Mouse (Mus musculus) cerebellum, adult 2 months (tissue): Measurements from ENCODE around the gene Nxpe4. TPM values are rescaled to one million over a fixed set of nuclear protein-coding genes. Genes with fewer than 3 reads are reported as not detected.

Source experiments
- DNase-seq, 2 experiments: peaks; one replicate each; pipeline ENCODE4 v3.0.0; 2021
- H3K27ac ChIP-seq: fragments of 200-500 bp; 2 replicates; pipeline ENCODE4 v1.5.1; 2012; ENCODE audit warnings: low read length, control low read depth, inconsistent platforms; ENCODE audit not compliant: insufficient read depth
- H3K27me3 ChIP-seq: fragments of 200-500 bp; 2 replicates; pipeline ENCODE4 v1.6.1; 2012; ENCODE audit warnings: inconsistent platforms, mild to moderate bottlenecking, low read length, moderate library complexity; ENCODE audit not compliant: control insufficient read depth, insufficient read depth
- H3K4me1 ChIP-seq: fragments of 200-500 bp; 2 replicates; pipeline ENCODE4 v1.6.1; 2011; ENCODE audit warnings: low read length; ENCODE audit not compliant: control insufficient read depth, insufficient read depth
- H3K4me3 ChIP-seq: fragments of 200-500 bp; replicated peaks from 2 replicates; pipeline ENCODE3; 2011; ENCODE audit warnings: mild to moderate bottlenecking, low read depth, low read length, control low read depth; ENCODE audit not compliant: insufficient read depth
- CTCF ChIP-seq: fragments of 200-500 bp; IDR thresholded peaks from 2 replicates; pipeline ENCODE4 v1.5.1; 2011; ENCODE audit warnings: low read depth, mild to moderate bottlenecking, control low read depth, low read length, moderate library complexity, borderline replicate concordance; ENCODE audit not compliant: insufficient read depth
- POLR2A ChIP-seq: fragments of 200-500 bp; IDR thresholded peaks from 2 replicates; pipeline ENCODE4 v1.6.1; 2011; ENCODE audit warnings: low read length, control low read depth, borderline replicate concordance; ENCODE audit not compliant: insufficient read depth
- WGBS: fragments of 180-500 bp; shearing (Covaris S2); methylation state at CpG from one replicate; pipeline ENCODE4 v1.1.7; 2018; 5-methylcytosine and 5-hydroxymethylcytosine counted together
- polyA plus RNA-seq: library from polyadenylated mRNA; depleted of rRNA; stranded (reverse); fragments of >200 nt; gene quantifications from 2 replicates; pipeline ENCODE4 v1.2.3, GENCODE M21; 2012

Gene Nxpe4
- polyA plus RNA-seq, 1 experiment: 7.6 TPM

DNA sequence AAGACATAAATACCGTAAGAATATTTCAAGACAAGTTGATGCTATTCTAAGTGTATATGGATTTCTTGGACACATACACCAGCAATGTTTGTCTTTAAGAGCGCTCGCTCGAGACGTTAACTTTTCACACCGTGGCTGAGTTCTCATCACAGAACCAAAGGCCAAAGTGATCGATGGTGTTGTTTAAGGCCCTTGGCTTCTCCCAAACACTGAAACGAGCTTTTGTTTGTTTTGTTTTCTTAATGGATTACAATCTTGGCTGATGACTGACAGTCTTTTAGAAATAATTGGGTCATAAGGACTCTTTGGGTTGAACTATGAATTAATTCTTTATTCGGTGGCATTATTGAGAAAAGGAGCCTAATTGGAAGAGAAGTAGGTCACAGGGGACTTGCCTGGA, 183.6 kb downstream of the Nxpe4 start:
- WGBS: 90% methylated on average over 9 of the region's 9 CpGs
- DNase-seq: no peak
- Histone ChIP-seq H3K4me3 (no peak overlapping the region), H3K4me1 (no peaks in the 10 kb centered on the region), H3K27me3 (no peaks in the 10 kb centered on the region), H3K27ac (no peak overlapping the region)
- TF ChIP-seq CTCF: no peak
- TF ChIP-seq POLR2A: no peak

DNA sequence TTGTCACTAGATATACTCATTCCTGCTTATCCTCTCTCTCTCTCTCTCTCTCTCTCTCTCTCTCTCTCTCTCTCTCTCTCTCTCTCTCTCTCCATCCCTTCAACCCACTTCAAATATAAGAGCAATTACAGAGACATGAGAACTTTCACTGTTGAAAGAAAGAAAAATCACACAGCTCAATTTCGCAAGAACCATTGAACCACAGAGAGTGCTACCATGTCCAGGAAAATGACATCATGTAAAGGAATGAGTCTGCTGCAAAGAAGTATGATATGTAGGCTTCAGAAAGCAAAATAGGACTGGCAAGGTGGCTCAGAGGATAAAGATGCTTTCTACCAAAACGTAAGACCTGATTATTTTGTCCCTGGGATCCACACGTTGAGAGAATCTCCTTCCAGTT, 184.0 kb downstream of the Nxpe4 start:
- Histone ChIP-seq H3K4me3 (no peak overlapping the region), H3K4me1 (no peaks in the 10 kb centered on the region), H3K27me3 (no peaks in the 10 kb centered on the region), H3K27ac (no peak overlapping the region)
- no peak for DNase-seq
- 92% methylated on average over 3 of the region's 3 CpGs for WGBS
- no peak for TF ChIP-seq CTCF
- no peak for TF ChIP-seq POLR2A

DNA sequence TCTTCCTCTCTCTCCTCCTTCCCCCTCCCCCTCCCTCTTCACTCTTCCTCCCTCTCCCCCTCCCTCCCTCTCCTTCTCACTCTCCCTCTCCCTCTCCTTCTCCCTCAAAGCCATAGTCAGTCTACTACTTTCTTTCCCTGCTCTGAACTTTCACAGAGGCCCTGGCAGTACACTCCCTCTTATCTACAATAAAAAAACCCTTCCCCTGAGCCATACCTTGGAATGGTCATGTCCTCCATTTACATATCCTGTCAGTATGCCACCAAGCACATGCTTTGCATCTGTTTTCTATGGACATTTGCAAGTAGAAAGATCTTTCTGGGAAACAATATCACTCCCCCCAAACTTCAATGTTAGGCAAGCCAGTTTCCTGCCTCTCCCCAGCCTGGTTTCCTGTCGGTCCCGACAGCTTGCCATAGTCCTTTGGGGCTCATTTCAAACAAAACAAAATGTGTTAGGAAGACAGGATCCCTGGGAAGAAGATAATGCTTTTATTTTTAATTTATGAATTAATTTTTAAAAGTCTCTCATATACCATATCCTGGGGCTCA, 191.4 kb downstream of the Nxpe4 start, which contains the start of gene Nxpe2:
Gene Nxpe2 (minus strand): TSS at position 307 of the 551 bp plus-strand sequence.
- no peak for TF ChIP-seq POLR2A
- TF ChIP-seq CTCF: no peak
- Histone ChIP-seq H3K27ac (0 out of 2 replicates have a peak within 1 kb of the TSS, but pooled peaks have one; percentile 20), H3K4me3 (no peak within 1 kb of the TSS), H3K4me1 (no peaks in the 10 kb centered on the region), H3K27me3 (no peaks in the 10 kb centered on the region)
- WGBS: 91% methylated on average over 2 of the region's 2 CpGs
- DNase-seq: no peak

DNA sequence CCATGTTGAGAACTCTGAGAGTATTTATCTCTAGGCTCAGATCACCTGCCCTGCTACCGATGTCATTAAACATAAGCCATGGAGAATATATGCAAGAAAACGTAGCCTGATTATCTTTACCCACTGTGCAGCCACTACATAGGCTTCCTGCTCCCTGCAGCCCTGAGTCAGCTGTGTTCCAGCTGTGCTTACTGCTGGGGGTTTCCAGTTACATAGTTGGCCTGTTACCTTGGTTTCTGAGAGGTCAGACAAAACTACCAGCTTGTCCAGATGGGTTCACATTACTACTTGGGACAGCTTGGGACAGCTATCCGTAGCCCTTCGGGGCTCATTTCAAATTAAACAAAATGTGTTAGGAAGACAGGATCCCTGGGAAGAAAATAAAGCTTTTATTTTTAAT, 192.3 kb downstream of the Nxpe4 start:
- Histone ChIP-seq H3K27ac (no peak overlapping the region), H3K4me3 (no peak overlapping the region), H3K27me3 (no peaks in the 10 kb centered on the region), H3K4me1 (no peaks in the 10 kb centered on the region)
- DNase-seq: no peak
- WGBS: 86% methylated on average over 4 of the region's 4 CpGs
- TF ChIP-seq CTCF (no peak), POLR2A (no peak)

DNA sequence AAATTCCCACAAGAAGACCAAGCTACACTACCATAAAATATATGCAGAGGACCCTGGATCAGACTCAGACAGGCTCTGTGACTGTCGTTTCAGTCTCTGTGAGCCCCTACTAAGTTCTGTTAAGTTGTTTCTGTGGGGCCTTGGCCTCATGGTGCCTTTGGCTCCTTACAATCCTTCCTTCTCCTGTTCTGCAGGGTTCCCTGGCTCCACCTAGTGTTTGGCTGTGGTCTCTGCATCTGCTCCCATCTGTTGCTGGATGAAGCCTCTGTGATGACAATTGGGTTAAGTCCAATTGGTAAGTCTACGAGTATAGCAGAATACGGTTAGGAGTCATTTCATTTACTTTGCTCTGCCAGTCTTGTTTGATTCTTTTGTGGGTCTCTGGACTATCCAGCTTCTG, 193.0 kb downstream of the Nxpe4 start:
- Histone ChIP-seq H3K27ac (no peak overlapping the region), H3K4me1 (no peaks in the 10 kb centered on the region), H3K4me3 (no peak overlapping the region), H3K27me3 (no peaks in the 10 kb centered on the region)
- DNase-seq: peak; percentile 65 to 74
- 13% methylated on average over 3 of the region's 3 CpGs for WGBS
- TF ChIP-seq POLR2A (no peak), CTCF (peak; percentile 92)

DNA sequence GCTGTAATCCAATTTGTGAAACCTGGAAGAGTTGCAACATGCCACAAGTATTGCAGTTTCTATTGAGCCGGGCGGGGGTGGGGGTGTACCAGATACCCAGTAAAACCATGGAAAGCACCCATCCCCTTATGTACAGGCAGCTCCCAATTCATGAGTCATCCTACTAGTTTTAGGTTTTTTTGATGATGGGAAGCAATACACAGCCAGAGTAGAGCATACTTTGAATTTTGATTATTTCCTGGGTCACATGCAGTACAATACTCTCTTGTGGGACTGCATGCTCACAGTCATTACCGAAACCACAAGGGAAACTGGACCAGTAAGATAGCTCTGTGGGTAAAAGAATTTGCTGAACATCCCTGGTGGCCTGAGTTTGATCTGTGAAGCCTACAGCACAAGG, 195.3 kb downstream of the Nxpe4 start:
- DNase-seq: no peak
- H3K27ac ChIP-seq: no peak overlapping the region
- TF ChIP-seq CTCF (no peak), POLR2A (no peak)
- no peaks in the 10 kb centered on the region for H3K27me3 ChIP-seq
- no peaks in the 10 kb centered on the region for H3K4me1 ChIP-seq
- 96% methylated on average over 3 of the region's 3 CpGs for WGBS
- no peak overlapping the region for H3K4me3 ChIP-seq

DNA sequence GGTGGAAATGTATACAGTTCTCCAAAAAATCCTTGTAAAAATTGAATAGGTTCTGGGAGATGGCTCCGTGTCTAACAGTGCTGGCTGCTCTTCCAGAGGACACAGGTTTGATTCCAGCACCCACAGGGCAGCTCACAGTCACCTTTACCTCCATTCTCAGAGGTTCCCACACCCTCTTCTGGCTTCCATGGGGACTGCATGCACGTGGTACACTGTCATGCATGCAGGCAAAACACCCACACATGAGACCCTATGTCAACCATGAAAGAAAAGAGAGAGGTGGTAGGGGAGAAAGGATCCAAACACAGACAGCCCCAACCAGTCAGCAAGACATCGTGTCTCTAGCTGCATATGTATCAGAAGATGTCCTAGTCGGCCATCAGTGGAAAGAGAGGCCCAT, 199.0 kb downstream of the Nxpe4 start:
- no peak overlapping the region for H3K27ac ChIP-seq
- no peaks in the 10 kb centered on the region for H3K27me3 ChIP-seq
- no peak overlapping the region for H3K4me3 ChIP-seq
- WGBS: 77% methylated on average over 4 of the region's 4 CpGs
- TF ChIP-seq CTCF (no peak), POLR2A (no peak)
- no peaks in the 10 kb centered on the region for H3K4me1 ChIP-seq
- DNase-seq: no peak

DNA sequence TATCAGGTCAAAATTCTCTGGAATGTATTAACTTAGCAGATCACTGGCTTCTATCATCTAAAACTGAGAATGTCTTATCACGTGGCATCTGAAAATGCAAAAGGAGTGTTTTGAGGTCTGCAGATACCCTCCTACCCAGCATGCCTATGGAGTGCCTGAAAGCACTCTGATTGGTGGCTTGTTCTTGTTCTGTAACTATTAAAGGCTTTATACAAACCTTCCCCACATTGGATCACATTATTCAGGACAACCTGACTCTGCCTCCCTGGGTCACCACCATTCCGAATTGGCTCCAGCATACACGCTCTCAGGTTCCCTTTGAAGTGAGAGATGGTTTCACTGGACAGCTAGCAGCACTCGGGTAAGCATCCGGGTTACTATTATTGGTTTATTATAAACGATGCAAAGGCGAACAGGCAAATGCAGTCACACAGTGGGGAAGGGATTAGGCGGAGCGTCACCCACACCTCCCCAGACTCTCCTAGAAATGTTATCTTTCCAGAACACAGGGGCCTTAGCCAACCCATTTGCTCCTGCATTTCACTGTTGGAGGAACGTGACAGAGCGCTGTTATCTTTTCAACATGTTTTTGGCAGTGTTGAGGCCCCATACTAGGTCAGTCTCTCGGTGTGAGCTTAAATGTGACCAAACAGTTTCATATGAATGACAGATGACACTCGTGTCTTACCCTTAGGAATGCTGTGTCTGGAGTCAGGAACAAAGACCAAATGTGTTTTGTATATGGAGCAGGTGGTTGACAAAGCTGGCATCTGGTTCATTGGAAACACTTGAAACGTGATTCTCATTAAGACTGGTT, 200.2 kb downstream of the Nxpe4 start:
- TF ChIP-seq POLR2A: no peak
- no peak for TF ChIP-seq CTCF
- no peak for DNase-seq
- H3K27me3 ChIP-seq: no peaks in the 10 kb centered on the region
- H3K4me3 ChIP-seq: no peak overlapping the region
- 43% methylated on average over 14 of the region's 14 CpGs for WGBS
- H3K4me1 ChIP-seq: no peaks in the 10 kb centered on the region
- no peak overlapping the region for H3K27ac ChIP-seq
